In the genomic region with DNA sequence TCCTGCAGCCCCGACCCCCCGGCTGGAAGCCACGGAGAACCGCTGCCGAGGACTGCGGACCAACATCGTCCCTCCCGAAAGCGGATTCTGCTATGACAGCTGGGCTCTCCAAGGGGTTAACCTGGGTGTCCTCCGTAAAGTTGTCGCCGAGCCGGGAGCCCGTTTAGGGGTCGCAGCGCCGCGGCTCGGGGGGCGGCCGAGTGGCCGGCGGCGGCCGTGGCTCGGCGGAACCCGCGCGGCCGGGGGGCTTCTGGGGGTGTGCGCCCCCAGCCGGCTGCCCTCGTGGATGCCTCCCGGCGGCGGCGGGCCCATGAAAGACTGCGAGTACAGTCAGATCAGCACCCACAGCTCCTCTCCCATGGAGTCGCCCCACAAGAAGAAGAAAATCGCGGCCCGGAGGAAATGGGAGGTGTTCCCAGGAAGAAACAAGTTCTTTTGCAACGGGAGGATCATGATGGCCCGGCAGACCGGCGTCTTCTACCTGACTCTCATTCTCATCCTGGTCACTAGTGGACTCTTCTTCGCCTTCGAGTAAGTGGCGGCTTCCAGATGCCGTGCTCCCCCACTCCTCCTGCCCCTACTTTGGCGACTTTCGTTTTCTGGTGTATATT, we compare ENCODE assay signal across 8 mouse cellular contexts. TPM values are rescaled to one million over a fixed set of nuclear protein-coding genes. Genes with fewer than 3 reads are reported as not detected.
DNase-seq lines count a peak whose midpoint lies in the region; ATAC-seq and TF ChIP-seq lines count a peak whose summit lies in the region.

No protein-coding gene starts in this region.

- peak overlapping the region; percentile 80 for H3K9ac ChIP-seq in forebrain, embryonic 16.5 days (replicated peaks; ENCODE audit: low read depth, low read length)
- H3K9ac ChIP-seq in hindbrain, embryonic 14.5 days, result peak overlapping the region; percentile 78
- H3K9ac ChIP-seq in limb, embryonic 14.5 days (ENCODE audit: low read depth, low read length, severe bottlenecking), result peak overlapping the region; percentile 62

- peak overlapping the region; percentile 99 for H3K27ac ChIP-seq in forebrain, embryonic 16.5 days (ENCODE audit: low read length)
- peak overlapping the region; percentile 98 for H3K27ac ChIP-seq in hindbrain, embryonic 14.5 days
- H3K27ac ChIP-seq in limb, embryonic 14.5 days (replicated peaks; ENCODE audit: low read depth, low read length), result no peak overlapping the region

- 2% methylated on average over 51 of the region's 53 CpGs for WGBS in forebrain, embryonic 16.5 days
- WGBS in hindbrain, embryonic 14.5 days, result 3% methylated on average over 53 of the region's 53 CpGs
- 6% methylated on average over 30 of the region's 53 CpGs for WGBS in limb, embryonic 14.5 days

- peak overlapping the region; percentile 33 for H3ac ChIP-seq in myocyte (ENCODE audit: control insufficient read depth, insufficient read length)

- peak overlapping the region; percentile 75 for H3K4me2 ChIP-seq in forebrain, embryonic 16.5 days (ENCODE audit: low read length)
- peak overlapping the region; percentile 97 for H3K4me2 ChIP-seq in hindbrain, embryonic 14.5 days (replicated peaks)
- peak overlapping the region; percentile 100 for H3K4me2 ChIP-seq in limb, embryonic 14.5 days (replicated peaks; ENCODE audit: low read depth, low read length, severe bottlenecking)
- peak overlapping the region; percentile 99 for H3K4me2 ChIP-seq in myocyte (ENCODE audit: low read depth)

- TF ChIP-seq POLR2A in limb, embryonic 14.5 days (IDR thresholded peaks at IDR 0.05; ENCODE audit: borderline replicate concordance, extremely low read depth, insufficient read depth, insufficient read length), result no peak
- no peak for TF ChIP-seq POLR2A in myocyte (IDR thresholded peaks at IDR 0.05; ENCODE audit: insufficient read length, low read depth)

- ATAC-seq in forebrain, embryonic 16.5 days, result no peak
- ATAC-seq in hindbrain, embryonic 14.5 days (ENCODE audit: low FRiP score), result no peak
- ATAC-seq in limb, embryonic 14.5 days (ENCODE audit: low FRiP score, low read depth), result no peak

- no peaks in the 10 kb centered on the region for H3K36me3 ChIP-seq in forebrain, embryonic 16.5 days (ENCODE audit: control insufficient read depth, insufficient read depth)
- no peaks in the 10 kb centered on the region for H3K36me3 ChIP-seq in hindbrain, embryonic 14.5 days (replicated peaks; ENCODE audit: control insufficient read depth, insufficient read depth)
- H3K36me3 ChIP-seq in limb, embryonic 14.5 days (ENCODE audit: control insufficient read depth, insufficient read depth, low read length), result no peaks in the 10 kb centered on the region
- no peaks in the 10 kb centered on the region for H3K36me3 ChIP-seq in myocyte (ENCODE audit: control insufficient read depth, insufficient read depth)

- DNase-seq in layer of hippocampus, adult 11-12 months (ENCODE audit: low spot score), result peak; percentile 41
- DNase-seq in layer of hippocampus, adult 9-10 months (ENCODE audit: low spot score), result no peak
- DNase-seq in brain, adult 2 months (ENCODE audit: low read depth, low spot score), result peak; percentile 52
- DNase-seq in hindbrain, embryonic 14.5 days (ENCODE audit: low spot score), result no peak
- no peak for DNase-seq in limb, embryonic 14.5 days (ENCODE audit: low spot score)
- peak; percentile 67 for DNase-seq in thymus, postnatal 25 days

- H3K4me3 ChIP-seq in forebrain, embryonic 16.5 days (replicated peaks; ENCODE audit: low read length), result peak overlapping the region; percentile 75
- H3K4me3 ChIP-seq in hindbrain, embryonic 14.5 days (replicated peaks; ENCODE audit: low read length), result peak overlapping the region; percentile 73
- H3K4me3 ChIP-seq in limb, embryonic 14.5 days (replicated peaks; ENCODE audit: low read length), result peak overlapping the region; percentile 74
- peak overlapping the region; percentile 33 for H3K4me3 ChIP-seq in myocyte

- H3K4me1 ChIP-seq in forebrain, embryonic 16.5 days (replicated peaks; ENCODE audit: control insufficient read depth, insufficient read depth, low read length), result peaks cover 23% of the 10 kb centered on the region
- H3K4me1 ChIP-seq in hindbrain, embryonic 14.5 days (replicated peaks; ENCODE audit: control insufficient read depth, insufficient read depth, low read length), result peaks cover 15% of the 10 kb centered on the region
- H3K4me1 ChIP-seq in limb, embryonic 14.5 days (ENCODE audit: control insufficient read depth, insufficient read depth, low read length), result peaks cover 9% of the 10 kb centered on the region

- no peaks in the 10 kb centered on the region for H3K9me3 ChIP-seq in forebrain, embryonic 16.5 days (ENCODE audit: control insufficient read depth, low read length)
- H3K9me3 ChIP-seq in hindbrain, embryonic 14.5 days (ENCODE audit: control insufficient read depth, low read length), result no peaks in the 10 kb centered on the region
- no peaks in the 10 kb centered on the region for H3K9me3 ChIP-seq in limb, embryonic 14.5 days (ENCODE audit: control insufficient read depth, low read length)

- no peaks in the 10 kb centered on the region for H3K79me2 ChIP-seq in myocyte (ENCODE audit: control insufficient read depth, insufficient read depth)

- H3K27me3 ChIP-seq in forebrain, embryonic 16.5 days (replicated peaks; ENCODE audit: control insufficient read depth, insufficient read depth, low read length), result 0 out of 2 replicates have a peak, but pooled peaks cover 3% of the 10 kb centered on the region
- H3K27me3 ChIP-seq in hindbrain, embryonic 14.5 days (ENCODE audit: control insufficient read depth, insufficient read depth, low read length), result no peaks in the 10 kb centered on the region
- peaks cover 11% of the 10 kb centered on the region; the same call in 1 of the 2 replicates for H3K27me3 ChIP-seq in limb, embryonic 14.5 days (ENCODE audit: control insufficient read depth, insufficient read depth, low read length)
- peaks cover 34% of the 10 kb centered on the region for H3K27me3 ChIP-seq in myocyte (ENCODE audit: control insufficient read depth, insufficient read depth, insufficient read length)

TF ChIP-seq in myocyte, 11 proteins besides CTCF, POLR2A, EP300 and RAD21:
- TF ChIP-seq MAX (IDR thresholded peaks at IDR 0.05; ENCODE audit: low read depth) (no peak), E2F4 (IDR thresholded peaks at IDR 0.05; ENCODE audit: insufficient read depth) (no peak), TCF3 (IDR thresholded peaks at IDR 0.05; ENCODE audit: insufficient read length, low read depth) (no peak), SRF (IDR thresholded peaks at IDR 0.05; ENCODE audit: control insufficient read depth, insufficient read length, low read depth) (no peak), TCF12 (IDR thresholded peaks at IDR 0.05; ENCODE audit: insufficient read depth, poor library complexity, severe bottlenecking) (no peak), MYOD1 (IDR thresholded peaks at IDR 0.05; ENCODE audit: control insufficient read depth in 1 of 3, insufficient read length in 2 of 3, low read depth in 2 of 3) (no peak), REST (IDR thresholded peaks at IDR 0.05; ENCODE audit: insufficient read depth, insufficient read length) (no peak), MYOG (IDR thresholded peaks at IDR 0.05; ENCODE audit: control insufficient read depth in 1 of 3, insufficient read depth in 1 of 3, insufficient read length in 2 of 3, low read depth in 2 of 3) (no peak), POLR2AphosphoS2 (IDR thresholded peaks at IDR 0.05; ENCODE audit: insufficient read length, low read depth) (no peak), CEBPB (IDR thresholded peaks at IDR 0.05; ENCODE audit: insufficient read depth, poor library complexity, severe bottlenecking) (no peak), USF1 (IDR thresholded peaks at IDR 0.05; ENCODE audit: low read depth) (no peak)

RNA-seq across cellular contexts. Expression of a gene that starts 0.9 kb away (rescaled TPM):
- polyA plus RNA-seq in forebrain, embryonic 16.5 days (2015; fragmentation: Nextera tagmentation; extraction: Ambion mirVana), result 6.6 and 8.1 TPM in 2 replicates
- polyA plus RNA-seq in hindbrain, embryonic 14.5 days (2014; fragmentation: Nextera tagmentation; extraction: Ambion mirVana), result 12.3 and 15.0 TPM in 2 replicates
- polyA plus RNA-seq in limb, embryonic 14.5 days (2012; rRNA removed), result 2.9 and 3.0 TPM in 2 replicates
- 4.3 and 5.5 TPM in 2 replicates for polyA plus RNA-seq in limb, embryonic 14.5 days (2014; fragmentation: Nextera tagmentation; extraction: Ambion mirVana)
- 0.86 TPM for polyA plus RNA-seq in myocyte (2012; fragmentation: generic; extraction: Trizol)

RNA-seq across cellular contexts. Expression of a gene that starts 53.2 kb away (rescaled TPM):
- 93.1 and 97.6 TPM in 2 replicates for polyA plus RNA-seq in forebrain, embryonic 16.5 days (2015; fragmentation: Nextera tagmentation; extraction: Ambion mirVana)
- polyA plus RNA-seq in hindbrain, embryonic 14.5 days (2014; fragmentation: Nextera tagmentation; extraction: Ambion mirVana), result 105 and 111 TPM in 2 replicates
- 28.0 and 34.2 TPM in 2 replicates for polyA plus RNA-seq in limb, embryonic 14.5 days (2012; rRNA removed)
- polyA plus RNA-seq in limb, embryonic 14.5 days (2014; fragmentation: Nextera tagmentation; extraction: Ambion mirVana), result 115 and 122 TPM in 2 replicates
- 80.9 TPM for polyA plus RNA-seq in myocyte (2012; fragmentation: generic; extraction: Trizol)

Comparison
In these comparisons a context has a peak if more than half of its experiments do, and no peak if none do; other contexts are left out.
1. DNase-seq: peak in layer of hippocampus, adult 11-12 months (single experiment), brain, adult 2 months (single experiment) and thymus, postnatal 25 days (single experiment); none in layer of hippocampus, adult 9-10 months (single experiment), hindbrain, embryonic 14.5 days (single experiment) and limb, embryonic 14.5 days (single experiment).
2. Peak in every context shown above with its lines, with median percentiles within 50 percentile points of each other: H3K4me2 ChIP-seq, H3K4me3 ChIP-seq and H3K9ac ChIP-seq.